Mouse (Mus musculus) embryonic facial prominence, embryonic 13.5 days (tissue): ENCODE data around the gene Stkld1. TPM values are rescaled to one million over a fixed set of nuclear protein-coding genes. Genes with fewer than 3 reads are reported as not detected.

Experiments
- ATAC-seq: fragments of 200-750 bp; cut with Nextera tagmentation; 2 replicates; pipeline ENCODE4 v1.8.0; 2017; ENCODE audit warnings: low read depth; ENCODE audit not compliant: insufficient number of reproducible peaks, insufficient read depth, low FRiP score, low TSS enrichment
- H3K27ac ChIP-seq: fragments of 300-500 bp; sonication (generic); 2 replicates; pipeline ENCODE4 v1.5.1; 2015; ENCODE audit warnings: moderate library complexity, mild to moderate bottlenecking, inconsistent platforms
- H3K27me3 ChIP-seq: fragments of 300-500 bp; sonication (generic); 2 replicates; pipeline ENCODE4 v1.6.1; 2015; ENCODE audit warnings: mild to moderate bottlenecking, inconsistent platforms
- H3K36me3 ChIP-seq: fragments of 300-500 bp; sonication (generic); 2 replicates; pipeline ENCODE4 v1.6.1; 2015; ENCODE audit warnings: mild to moderate bottlenecking, inconsistent platforms
- H3K4me1 ChIP-seq: fragments of 300-500 bp; sonication (generic); 2 replicates; pipeline ENCODE4 v1.6.1; 2015; ENCODE audit warnings: inconsistent platforms
- H3K4me2 ChIP-seq: fragments of 300-500 bp; sonication (generic); 2 replicates; pipeline ENCODE4 v1.6.1; 2015; ENCODE audit warnings: moderate library complexity, mild to moderate bottlenecking, inconsistent platforms
- H3K4me3 ChIP-seq: fragments of 300-500 bp; sonication (generic); 2 replicates; pipeline ENCODE4 v1.5.1; 2015; ENCODE audit warnings: mild to moderate bottlenecking, inconsistent platforms
- H3K9ac ChIP-seq: fragments of 300-500 bp; sonication (generic); 2 replicates; pipeline ENCODE4 v1.6.1; 2015; ENCODE audit warnings: mild to moderate bottlenecking, inconsistent platforms
- H3K9me3 ChIP-seq: fragments of 300-500 bp; sonication (generic); 2 replicates; pipeline ENCODE4 v1.6.1; 2016; ENCODE audit warnings: inconsistent platforms
- WGBS: fragments of 180-500 bp; shearing (Covaris S2); methylation state at CpG from one replicate; pipeline ENCODE4 v1.1.7; 2015; ENCODE audit warnings: mixed read lengths; 5-methylcytosine and 5-hydroxymethylcytosine counted together
- polyA plus RNA-seq: library from polyadenylated mRNA; unstranded; fragments of >200 nt; fragmentation: Nextera tagmentation; extraction: Ambion mirVana; gene quantifications from 2 replicates; pipeline ENCODE4 v1.2.1, GENCODE M21; 2015

Stkld1 gene
- polyA plus RNA-seq, 1 experiment from 2014 or later = 0.22 TPM

DNA sequence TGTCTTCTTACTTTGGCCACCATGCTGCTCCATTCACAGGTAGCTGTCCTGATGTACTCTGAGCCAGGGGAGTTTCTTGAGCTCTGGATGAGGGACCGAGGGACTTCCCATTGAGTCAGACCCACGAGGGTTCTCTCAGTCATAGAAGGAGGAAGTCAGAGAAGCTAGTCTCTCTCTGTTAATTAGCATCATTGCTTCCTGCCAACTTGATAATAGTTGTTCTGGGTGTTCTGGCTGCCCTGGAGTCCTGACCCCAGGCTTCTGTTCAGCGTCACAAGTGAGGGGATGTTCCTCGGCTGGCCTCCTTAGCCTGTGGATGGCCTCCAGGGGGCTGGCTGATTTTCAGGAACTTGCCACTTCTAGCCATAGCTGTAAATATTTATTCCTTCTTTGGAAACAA lies 40.1 kb downstream of the Stkld1 start:
- Histone ChIP-seq H3K27me3 (no peaks in the 10 kb centered on the region), H3K9me3 (no peaks in the 10 kb centered on the region), H3K27ac (no peak overlapping the region), H3K4me3 (no peak overlapping the region), H3K9ac (no peak overlapping the region), H3K36me3 (no peaks in the 10 kb centered on the region), H3K4me2 (no peak overlapping the region), H3K4me1 (no peaks in the 10 kb centered on the region)
- WGBS = 54% methylated on average over 4 of the region's 4 CpGs
- ATAC-seq = no peak

DNA sequence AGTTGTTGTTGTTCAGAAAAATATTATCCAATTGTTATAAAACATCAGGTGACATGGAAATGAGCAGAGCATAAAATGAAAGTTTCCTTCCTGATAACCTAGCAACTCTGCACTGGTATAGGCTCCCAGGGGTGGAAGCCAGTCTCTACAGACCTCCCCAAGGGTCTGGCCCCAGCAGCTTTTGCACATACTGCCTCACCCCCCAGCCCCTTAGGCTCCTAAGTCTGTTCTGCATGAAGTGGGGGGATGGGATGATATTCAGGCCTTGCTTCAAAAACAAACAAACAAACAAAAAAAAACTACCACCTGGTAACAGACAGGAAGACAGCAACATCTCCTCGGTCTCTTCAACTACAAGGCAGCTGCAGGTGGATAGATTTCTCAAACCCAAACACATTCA lies 46.5 kb downstream of the Stkld1 start:
- Histone ChIP-seq H3K4me3 (no peak overlapping the region), H3K4me1 (0 out of 2 replicates have a peak, but pooled peaks cover 3% of the 10 kb centered on the region), H3K27me3 (peaks cover 7% of the 10 kb centered on the region; the same call in 1 of the 2 replicates), H3K9me3 (no peaks in the 10 kb centered on the region), H3K9ac (no peak overlapping the region), H3K27ac (no peak overlapping the region), H3K36me3 (no peaks in the 10 kb centered on the region), H3K4me2 (no peak overlapping the region)
- 71% methylated on average over 1 of the region's 1 CpGs for WGBS
- ATAC-seq = no peak

DNA sequence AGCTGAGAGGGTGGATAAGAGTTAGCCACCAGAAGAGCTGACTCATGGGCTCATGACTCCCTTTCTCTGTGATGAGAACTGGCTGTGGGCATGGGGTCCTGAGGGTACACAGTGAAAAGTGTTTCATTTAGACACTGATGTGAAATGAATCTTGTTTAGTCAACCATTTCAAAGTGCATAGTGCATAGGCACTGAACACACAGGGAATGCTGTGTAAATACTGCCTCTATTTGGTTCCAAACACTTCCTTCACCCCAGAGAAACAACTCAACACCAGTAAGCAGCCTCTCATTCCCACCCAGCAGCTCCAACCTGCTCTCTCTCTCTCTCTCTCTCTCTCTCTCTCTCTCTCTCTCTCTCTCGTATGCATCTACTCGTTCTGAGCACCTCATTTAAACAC lies 50.3 kb downstream of the Stkld1 start:
- H3K9ac ChIP-seq = no peak overlapping the region
- no peaks in the 10 kb centered on the region for H3K36me3 ChIP-seq
- ATAC-seq = no peak
- H3K27me3 ChIP-seq = peaks cover 7% of the 10 kb centered on the region; the same call in 1 of the 2 replicates
- H3K4me2 ChIP-seq = no peak overlapping the region
- H3K4me3 ChIP-seq = no peak overlapping the region
- 0 out of 2 replicates have a peak, but pooled peaks cover 3% of the 10 kb centered on the region for H3K4me1 ChIP-seq
- 68% methylated on average over 2 of the region's 2 CpGs for WGBS
- H3K27ac ChIP-seq = no peak overlapping the region
- H3K9me3 ChIP-seq = no peaks in the 10 kb centered on the region

DNA sequence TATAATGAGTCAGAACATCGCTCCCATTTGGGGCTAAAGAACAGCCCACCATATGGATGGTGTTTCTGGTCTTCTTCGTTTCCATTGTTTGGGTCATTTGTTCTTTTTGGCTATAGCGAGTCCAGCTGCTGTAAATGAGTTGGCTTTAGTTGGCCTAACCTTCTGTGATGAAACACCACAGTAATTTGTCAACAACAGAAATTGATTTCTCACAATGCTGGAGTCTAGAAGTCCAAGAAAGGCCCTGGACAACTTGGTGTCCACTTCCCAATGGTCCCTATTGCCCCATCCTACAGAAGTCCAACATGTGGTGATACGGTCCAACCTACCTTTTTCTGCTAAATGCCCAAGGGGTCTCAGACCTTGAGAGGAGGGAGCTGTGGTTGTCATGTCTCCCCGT lies 50.8 kb downstream of the Stkld1 start:
- 0 out of 2 replicates have a peak, but pooled peaks cover 3% of the 10 kb centered on the region for H3K4me1 ChIP-seq
- H3K9ac ChIP-seq = no peak overlapping the region
- no peak overlapping the region for H3K4me3 ChIP-seq
- H3K4me2 ChIP-seq = no peak overlapping the region
- H3K36me3 ChIP-seq = no peaks in the 10 kb centered on the region
- 87% methylated on average over 5 of the region's 5 CpGs for WGBS
- no peaks in the 10 kb centered on the region for H3K9me3 ChIP-seq
- peaks cover 7% of the 10 kb centered on the region; the same call in 1 of the 2 replicates for H3K27me3 ChIP-seq
- no peak overlapping the region for H3K27ac ChIP-seq
- ATAC-seq = no peak

DNA sequence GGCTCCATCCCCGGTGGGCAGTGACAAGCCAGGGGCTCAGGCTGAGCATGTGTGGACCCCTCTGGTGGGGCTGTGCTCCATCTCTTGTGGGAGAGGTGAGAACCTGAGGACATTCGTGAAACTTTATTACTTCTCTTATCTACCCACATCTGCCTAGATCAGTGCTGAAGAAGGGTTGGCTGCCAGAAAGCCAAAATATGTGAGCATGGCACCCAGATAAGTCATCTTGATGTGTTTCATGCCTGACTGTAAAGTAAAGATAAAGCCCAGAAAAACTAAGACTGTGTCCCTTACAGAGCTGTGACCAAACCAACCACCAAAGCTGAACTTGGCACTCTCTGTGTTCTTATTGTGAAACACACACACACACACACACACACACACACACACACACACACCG lies 60.1 kb downstream of the Stkld1 start:
- H3K4me2 ChIP-seq = no peak overlapping the region
- no peak for ATAC-seq
- no peaks in the 10 kb centered on the region for H3K4me1 ChIP-seq
- no peaks in the 10 kb centered on the region for H3K36me3 ChIP-seq
- H3K4me3 ChIP-seq = no peak overlapping the region
- 74% methylated on average over 3 of the region's 3 CpGs for WGBS
- H3K9ac ChIP-seq = no peak overlapping the region
- no peaks in the 10 kb centered on the region for H3K27me3 ChIP-seq
- no peak overlapping the region for H3K27ac ChIP-seq
- H3K9me3 ChIP-seq = no peaks in the 10 kb centered on the region

DNA sequence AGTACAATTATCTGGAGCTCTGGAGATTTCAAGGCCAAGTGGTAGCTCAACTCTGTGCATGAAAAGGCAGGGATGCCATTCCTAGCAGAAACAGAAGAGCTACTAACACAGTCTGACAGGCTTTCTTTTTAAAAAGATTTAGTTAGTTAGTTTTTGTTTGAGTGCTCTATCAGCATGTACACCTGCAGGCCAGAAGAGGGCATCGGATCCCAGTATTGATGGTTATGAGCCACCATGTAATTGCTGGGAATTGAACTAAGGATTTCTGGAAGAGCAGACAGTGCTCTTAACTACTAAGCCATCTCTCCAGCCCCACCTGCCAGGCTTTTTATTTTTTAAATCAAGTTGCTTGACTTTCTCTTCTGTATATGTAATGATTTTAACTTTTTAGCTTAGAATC lies 63.7 kb downstream of the Stkld1 start:
- H3K9me3 ChIP-seq = no peaks in the 10 kb centered on the region
- no peak for ATAC-seq
- H3K36me3 ChIP-seq = no peaks in the 10 kb centered on the region
- H3K27me3 ChIP-seq = no peaks in the 10 kb centered on the region
- no peak overlapping the region for H3K4me3 ChIP-seq
- no peak overlapping the region for H3K27ac ChIP-seq
- H3K4me2 ChIP-seq = no peak overlapping the region
- no peaks in the 10 kb centered on the region for H3K4me1 ChIP-seq
- 87% methylated on average over 1 of the region's 1 CpGs for WGBS
- H3K9ac ChIP-seq = no peak overlapping the region

DNA sequence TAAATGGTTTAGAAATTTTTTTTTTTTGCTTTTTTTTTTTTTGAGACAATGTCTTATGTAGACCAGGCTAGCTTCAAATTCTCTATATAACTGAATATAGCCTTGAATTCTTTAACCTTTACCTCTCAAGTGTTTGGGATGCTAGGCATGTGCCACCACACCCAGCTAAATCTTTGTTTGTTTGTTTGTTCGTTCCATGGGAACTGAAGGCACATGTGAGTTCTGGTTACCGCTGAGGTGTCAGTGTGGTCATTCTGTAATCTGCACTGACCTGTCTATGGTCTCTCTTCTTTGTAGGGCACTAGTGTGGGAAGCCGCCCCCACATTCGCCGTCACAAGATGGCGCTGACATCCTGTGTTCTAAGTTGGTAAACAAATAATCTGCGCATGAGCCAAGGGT lies 64.1 kb downstream of the Stkld1 start:
- H3K27ac ChIP-seq = no peak overlapping the region
- H3K4me1 ChIP-seq = no peaks in the 10 kb centered on the region
- H3K4me3 ChIP-seq = no peak overlapping the region
- H3K36me3 ChIP-seq = no peaks in the 10 kb centered on the region
- no peak overlapping the region for H3K4me2 ChIP-seq
- no peak overlapping the region for H3K9ac ChIP-seq
- H3K27me3 ChIP-seq = no peaks in the 10 kb centered on the region
- no peak for ATAC-seq
- WGBS = 93% methylated on average over 7 of the region's 7 CpGs
- no peaks in the 10 kb centered on the region for H3K9me3 ChIP-seq

Other genes starting within 250 kb of the Stkld1 start
- not detected in 2 replicates for gene Abo, start 69.1 kb upstream of the Stkld1 start, polyA plus RNA-seq
- gene Surf6, start 31.2 kb upstream of the Stkld1 start, polyA plus RNA-seq = 32.9 and 33.1 TPM in 2 replicates
- gene Med22, start 23.4 kb upstream of the Stkld1 start, polyA plus RNA-seq = 55.1 and 60.5 TPM in 2 replicates
- gene Rpl7a, start 23.3 kb upstream of the Stkld1 start, polyA plus RNA-seq = 596 and 711 TPM in 2 replicates
- 49.0 and 49.1 TPM in 2 replicates for gene Surf2, start 17.7 kb upstream of the Stkld1 start, polyA plus RNA-seq
- 54.1 and 63.3 TPM in 2 replicates for gene Surf1, start 17.5 kb upstream of the Stkld1 start, polyA plus RNA-seq
- gene Surf4, start 119 bp upstream of the Stkld1 start, polyA plus RNA-seq = 203 and 220 TPM in 2 replicates
- 51.9 and 55.3 TPM in 2 replicates for gene Rexo4, start 30.3 kb downstream of the Stkld1 start, polyA plus RNA-seq
- gene Adamts13, start 39.4 kb downstream of the Stkld1 start, polyA plus RNA-seq = not detected in 2 replicates
- gene Cacfd1, start 75.9 kb downstream of the Stkld1 start, polyA plus RNA-seq = 78.0 and 80.0 TPM in 2 replicates
- gene Slc2a6, start 94.0 kb downstream of the Stkld1 start, polyA plus RNA-seq = 0.44 and 0.84 TPM in 2 replicates
- 3.5 and 6.4 TPM in 2 replicates for gene Mymk, start 138.1 kb downstream of the Stkld1 start, polyA plus RNA-seq
- gene Adamtsl2, start 145.3 kb downstream of the Stkld1 start, polyA plus RNA-seq = 2.9 and 4.3 TPM in 2 replicates
- gene Fam163b, start 208.4 kb downstream of the Stkld1 start, polyA plus RNA-seq = 0.24 and 0.37 TPM in 2 replicates
- 0.07 and 0.14 TPM in 2 replicates for gene Dbh, start 231.2 kb downstream of the Stkld1 start, polyA plus RNA-seq